Mouse (Mus musculus) megakaryocyte, embryonic 14.5 days (primary cell): ENCODE results near the gene Itpk1. TPM values are rescaled to one million over a fixed set of nuclear protein-coding genes. Genes with fewer than 3 reads are reported as not detected.
A peak's percentile ranks its signal among the peaks of the same experiment; 100 is the strongest.

Experiments
- H3K27me3 ChIP-seq: replicated peaks from 2 replicates; pipeline ENCODE3; 2012; ENCODE audit warnings: inconsistent platforms
- H3K36me3 ChIP-seq: replicated peaks from 2 replicates; pipeline ENCODE3; 2012; ENCODE audit warnings: low read length, inconsistent platforms, mixed read lengths
- H3K4me1 ChIP-seq: 2 replicates; pipeline ENCODE4 v1.6.1; 2012; ENCODE audit warnings: inconsistent platforms
- H3K4me3 ChIP-seq: replicated peaks from 2 replicates; pipeline ENCODE3; 2012; ENCODE audit warnings: moderate library complexity, mild to moderate bottlenecking, inconsistent platforms
- H3K9me3 ChIP-seq: 2 replicates; pipeline ENCODE4 v1.6.1; 2012; ENCODE audit warnings: inconsistent platforms
- FLI1 ChIP-seq: IDR thresholded peaks from 2 replicates; pipeline ENCODE4 v1.6.1; 2012; ENCODE audit warnings: low read length, inconsistent platforms, mixed read lengths
- GATA1 ChIP-seq: IDR thresholded peaks from 3 replicates; pipeline ENCODE4 v1.6.1; 2012; ENCODE audit warnings: mixed read lengths, low read length, inconsistent platforms, borderline replicate concordance
- polyA plus RNA-seq: library from polyadenylated mRNA; stranded (reverse); fragments of >175 nt; gene quantifications from 2 replicates; pipeline ENCODE4 v1.2.3, GENCODE M21; 2012; ENCODE audit warnings: low replicate concordance; ENCODE audit not compliant: insufficient read depth

The Itpk1 gene
- polyA plus RNA-seq = 15.7 and 19.2 TPM in 2 replicates

DNA sequence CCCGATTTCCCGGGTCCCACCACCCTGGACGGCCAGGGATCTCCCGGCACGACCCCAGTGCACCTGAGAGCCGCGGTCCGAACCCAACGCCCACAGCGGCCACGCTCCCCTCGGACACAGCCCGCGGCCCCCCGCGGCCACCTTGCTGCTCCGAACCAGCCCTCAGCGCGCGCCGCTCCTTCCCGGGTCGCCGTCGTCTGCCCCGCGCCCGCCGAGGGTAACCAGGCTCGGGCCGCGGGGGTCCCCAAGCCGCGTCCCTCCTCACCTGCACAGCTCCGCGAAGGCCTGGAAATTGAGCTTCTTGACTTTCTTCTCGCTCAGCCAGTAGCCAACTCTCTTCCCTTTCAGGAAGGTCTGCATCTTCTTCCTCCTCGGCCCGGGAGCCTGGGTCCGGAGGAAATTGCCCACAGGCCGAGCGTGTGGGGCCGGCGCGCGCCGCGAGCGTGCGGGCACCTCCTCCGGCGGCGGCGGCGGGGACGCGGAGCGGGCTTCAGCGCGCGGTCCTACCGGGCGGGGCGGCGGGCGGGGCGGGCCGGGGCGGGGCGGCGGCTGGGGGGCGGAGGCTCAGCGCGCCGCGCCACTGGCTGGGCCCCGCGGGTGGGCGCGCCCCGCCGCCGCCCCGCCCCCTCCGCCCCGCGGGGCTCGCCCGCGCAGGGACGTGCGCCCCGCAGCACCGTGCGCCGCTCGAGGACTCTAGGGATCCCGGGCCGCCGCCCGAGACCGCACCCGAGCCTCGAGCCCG is at the start of gene Itpk1:
Gene Itpk1, minus strand, starts transcription at position 474 of the 742 bp plus-strand sequence.
- TF ChIP-seq GATA1 (no peak), FLI1 (no peak)
- Histone ChIP-seq H3K9me3 (no peaks in the 10 kb centered on the region), H3K27me3 (peaks cover 1% of the 10 kb centered on the region), H3K36me3 (no peaks in the 10 kb centered on the region), H3K4me1 (peaks cover 65% of the 10 kb centered on the region), H3K4me3 (peak within 1 kb of the TSS; percentile 94)

DNA sequence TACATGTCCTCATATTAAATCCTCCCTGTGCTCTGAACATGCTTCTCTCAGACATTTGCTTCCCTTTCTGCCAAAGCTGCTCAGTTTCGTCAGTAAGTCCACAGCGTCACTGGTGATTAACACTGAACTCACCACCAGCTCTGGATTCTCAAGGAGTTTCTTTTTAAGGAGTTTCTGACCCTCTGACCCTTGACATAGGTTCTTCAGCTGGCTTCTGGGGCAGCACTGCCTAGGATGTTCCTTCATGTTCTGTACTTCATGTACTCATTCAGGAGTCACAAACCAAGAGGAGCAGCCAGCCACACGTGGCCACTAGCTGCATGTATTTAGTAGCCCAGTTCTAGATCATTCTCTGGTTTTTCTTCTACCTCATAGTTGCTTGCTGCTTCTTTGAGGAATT is 43.5 kb upstream of the Itpk1 start:
- Histone ChIP-seq H3K4me1 (peaks cover 43% of the 10 kb centered on the region), H3K9me3 (no peaks in the 10 kb centered on the region), H3K36me3 (peaks cover 36% of the 10 kb centered on the region), H3K27me3 (no peaks in the 10 kb centered on the region), H3K4me3 (peak overlapping the region; percentile 39)
- TF ChIP-seq GATA1 (no peak), FLI1 (no peak)

DNA sequence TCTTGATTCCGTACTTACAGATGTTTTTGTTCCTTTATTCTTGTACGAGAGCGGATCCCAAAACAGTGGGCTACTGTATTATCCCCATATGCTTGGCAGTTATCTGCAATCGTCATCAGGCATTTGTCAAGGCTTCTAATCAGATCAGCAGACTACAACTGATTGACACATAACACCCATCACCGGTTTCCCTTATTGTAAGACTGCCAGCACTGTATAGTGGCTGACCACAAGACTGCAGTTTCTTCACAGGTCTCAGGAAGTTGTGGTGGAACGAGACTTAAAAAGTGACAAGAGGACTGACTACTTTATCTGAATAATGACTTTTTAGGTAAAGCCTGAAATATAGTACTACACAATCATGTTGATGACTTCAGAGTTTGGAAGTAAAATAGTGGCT is 40.1 kb upstream of the Itpk1 start:
- no peaks in the 10 kb centered on the region for H3K27me3 ChIP-seq
- H3K4me1 ChIP-seq = peaks cover 53% of the 10 kb centered on the region
- peak overlapping the region; percentile 93 for H3K4me3 ChIP-seq
- peaks cover 34% of the 10 kb centered on the region for H3K36me3 ChIP-seq
- no peaks in the 10 kb centered on the region for H3K9me3 ChIP-seq
- TF ChIP-seq FLI1 = no peak
- no peak; the same call in 2 of the 3 replicates for TF ChIP-seq GATA1

DNA sequence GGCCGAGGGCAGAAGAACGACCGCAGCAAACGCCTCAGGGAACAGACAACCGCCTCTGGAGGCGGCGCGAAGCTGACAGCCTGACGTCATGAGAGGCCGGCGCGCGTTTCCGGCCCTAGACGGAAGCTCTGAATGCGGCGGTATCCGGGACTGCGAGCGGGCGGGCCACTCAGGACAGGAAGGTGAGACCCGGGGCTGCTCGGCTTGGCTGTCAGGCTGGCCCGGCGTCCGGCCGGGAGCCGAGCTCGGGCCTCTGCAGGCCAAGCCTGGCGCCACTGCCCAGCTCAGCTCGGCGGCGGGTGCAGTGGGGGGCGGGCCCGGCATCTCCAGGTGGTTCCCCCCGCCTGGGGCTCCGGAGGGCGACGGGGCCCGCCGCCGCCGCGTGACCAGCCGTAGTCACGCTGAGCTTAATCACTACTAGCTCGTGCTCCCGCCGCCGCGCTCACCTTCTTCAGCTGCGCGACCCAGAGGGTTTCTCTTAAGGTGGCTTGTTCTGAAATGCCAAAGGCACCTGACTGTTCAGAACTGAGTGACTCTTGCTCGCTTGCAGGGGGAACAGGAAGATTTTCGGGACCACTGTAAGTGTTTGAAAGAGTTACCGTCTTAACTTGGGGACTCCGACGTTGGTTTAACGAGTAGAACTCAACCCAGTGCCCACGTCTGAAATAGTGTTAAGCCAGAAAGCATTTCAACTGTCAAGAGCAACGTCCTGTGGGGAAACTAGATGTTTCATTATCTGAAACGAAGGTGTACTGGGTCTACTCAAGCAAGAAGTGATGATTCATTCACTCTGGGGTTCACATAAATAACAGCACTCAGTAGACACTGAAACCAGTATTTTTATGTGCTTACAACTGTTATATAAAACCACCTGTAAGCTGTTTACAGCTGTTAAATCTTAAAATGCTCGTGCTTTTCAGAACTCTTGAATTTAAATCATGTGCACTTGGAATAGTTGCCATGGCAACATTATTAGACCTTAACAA is 39.2 kb upstream of the Itpk1 start, which contains the start of the genes Moap1 and Tmem251:
Gene Moap1, minus strand, starts transcription at position 73 of the 986 bp plus-strand sequence.
Gene Tmem251, plus strand, starts transcription at position 174 of the 986 bp plus-strand sequence.
- Histone ChIP-seq H3K27me3 (no peaks in the 10 kb centered on the region), H3K4me3 (peak within 1 kb of the TSS; percentile 93), H3K9me3 (no peaks in the 10 kb centered on the region), H3K4me1 (peaks cover 46% of the 10 kb centered on the region), H3K36me3 (peaks cover 27% of the 10 kb centered on the region)
- TF ChIP-seq GATA1 (no peak), FLI1 (peak; percentile 77; the same call in 1 of the 2 replicates)

DNA sequence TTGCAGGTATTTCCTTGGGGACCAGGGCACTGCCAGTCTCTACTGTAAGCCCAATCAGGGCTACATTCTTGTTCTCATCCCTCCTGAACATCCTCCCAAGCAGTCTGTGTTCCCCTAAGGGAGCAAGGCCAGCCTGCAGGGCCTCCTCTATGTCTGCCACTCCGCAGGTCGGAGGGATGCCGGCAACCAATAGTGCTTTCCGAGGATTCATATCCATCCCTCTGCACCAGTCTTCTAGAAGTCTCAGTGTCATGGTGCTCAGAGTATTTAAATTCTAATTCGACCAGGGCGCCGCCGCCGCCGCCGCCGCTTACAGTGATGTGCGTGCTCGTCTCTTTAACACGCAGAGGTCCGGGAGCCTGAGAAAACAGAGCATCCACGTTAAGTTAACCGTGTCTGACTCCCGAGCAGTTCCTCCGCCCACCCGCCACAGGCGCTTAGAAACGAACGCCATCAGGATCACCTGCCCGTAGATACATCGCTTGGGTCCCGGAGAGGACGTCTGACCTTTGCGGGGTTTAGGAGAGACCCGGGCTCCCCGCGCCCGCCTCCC is 38.4 kb upstream of the Itpk1 start:
- H3K27me3 ChIP-seq = no peaks in the 10 kb centered on the region
- peak overlapping the region; percentile 93 for H3K4me3 ChIP-seq
- H3K36me3 ChIP-seq = peaks cover 22% of the 10 kb centered on the region
- peaks cover 38% of the 10 kb centered on the region for H3K4me1 ChIP-seq
- H3K9me3 ChIP-seq = no peaks in the 10 kb centered on the region
- TF ChIP-seq FLI1 (no peak), GATA1 (no peak)

DNA sequence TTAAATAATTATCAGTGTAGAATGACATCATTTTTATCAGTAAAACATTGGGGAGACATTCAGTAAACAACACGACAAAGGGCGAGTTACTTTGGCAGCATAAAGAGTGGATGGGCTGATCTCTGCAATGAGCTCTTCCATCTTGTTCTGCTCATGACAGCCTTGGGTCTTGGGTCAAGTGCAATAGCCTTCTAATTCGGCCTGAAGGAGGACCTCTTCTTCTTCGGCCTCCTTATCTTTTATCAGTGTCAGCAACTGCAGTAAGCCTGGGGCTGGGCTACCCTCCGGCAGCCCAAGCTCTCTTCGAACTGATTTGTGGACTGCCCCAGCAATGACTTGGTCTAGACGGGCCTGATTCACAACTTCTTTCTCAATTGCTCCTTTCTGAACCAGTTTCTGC is 37.3 kb upstream of the Itpk1 start:
- Histone ChIP-seq H3K27me3 (no peaks in the 10 kb centered on the region), H3K4me1 (peaks cover 34% of the 10 kb centered on the region), H3K4me3 (no peak overlapping the region), H3K9me3 (0 out of 2 replicates have a peak, but pooled peaks cover under 1% of the 10 kb centered on the region), H3K36me3 (peaks cover 18% of the 10 kb centered on the region)
- TF ChIP-seq GATA1 (no peak), FLI1 (no peak)

GRCm38 (mm10) chr12:102740285-102740684 is 35.6 kb upstream of the Itpk1 start:
- Histone ChIP-seq H3K4me1 (peaks cover 43% of the 10 kb centered on the region), H3K36me3 (peaks cover 11% of the 10 kb centered on the region), H3K9me3 (peaks cover 6% of the 10 kb centered on the region), H3K27me3 (no peaks in the 10 kb centered on the region), H3K4me3 (no peak overlapping the region)
- no peak for TF ChIP-seq FLI1
- TF ChIP-seq GATA1 = no peak

GRCm38 (mm10) chr12:102739096-102739495 is 34.4 kb upstream of the Itpk1 start:
- H3K4me1 ChIP-seq = peaks cover 45% of the 10 kb centered on the region
- TF ChIP-seq FLI1 (no peak), GATA1 (no peak)
- H3K27me3 ChIP-seq = no peaks in the 10 kb centered on the region
- peaks cover 6% of the 10 kb centered on the region for H3K9me3 ChIP-seq
- H3K4me3 ChIP-seq = no peak overlapping the region
- peaks cover 11% of the 10 kb centered on the region for H3K36me3 ChIP-seq

- H3K4me1 ChIP-seq = peaks cover 71% of the 10 kb centered on the region
- H3K4me3 ChIP-seq = no peak overlapping the region
- TF ChIP-seq FLI1 (no peak), GATA1 (no peak)
- H3K36me3 ChIP-seq = peaks cover 5% of the 10 kb centered on the region
- H3K27me3 ChIP-seq = no peaks in the 10 kb centered on the region
- H3K9me3 ChIP-seq = peaks cover 6% of the 10 kb centered on the region
These were observed 28.7 kb upstream of the Itpk1 start for GRCm38 (mm10) chr12:102733381-102733780.
